25 mouse cellular contexts compared by ENCODE assay signal in genomic region chrX:77555985-77556384, GRCm38 (mm10). TPM values are rescaled to one million over a fixed set of nuclear protein-coding genes. Genes with fewer than 3 reads are reported as not detected.
A peak's percentile ranks its signal among the peaks of the same experiment; 100 is the strongest.
DNase-seq lines count a peak whose midpoint lies in the region; ATAC-seq lines count a peak whose summit lies in the region.
"Had no signal": no experiment of that assay in that cellular context is flagged by ENCODE, and none has a peak within 500 bp of the region (broad histone marks: within the 10 kb centered on the region; RNA-seq: fewer than 3 reads in every experiment).

No protein-coding gene starts in this region.

- H3K4me1 ChIP-seq in liver, embryonic 16.5 days (ENCODE audit: control insufficient read depth, low read depth, low read length) = peaks cover 2% of the 10 kb centered on the region; the same call in 1 of the 2 replicates
- peaks cover 11% of the 10 kb centered on the region; the same call in 1 of the 2 replicates for H3K4me1 ChIP-seq in liver, embryonic 12.5 days
- H3K4me1 ChIP-seq: embryonic facial prominence, embryonic 10.5 days; embryonic facial prominence, embryonic 13.5 days; forebrain, embryonic 12.5 days; forebrain, embryonic 15.5 days; hindbrain, embryonic 12.5 days; hindbrain, embryonic 15.5 days had no signal

- WGBS in liver, embryonic 16.5 days (ENCODE audit: insufficient replicate concordance) = 56% methylated on average over 1 of the region's 1 CpGs
- 64% methylated on average over 1 of the region's 1 CpGs for WGBS in liver, embryonic 12.5 days (ENCODE audit: insufficient replicate concordance)

- no peak overlapping the region for H3K9ac ChIP-seq in liver, embryonic 16.5 days (ENCODE audit: low read depth, low read length)
- H3K9ac ChIP-seq in liver, embryonic 12.5 days = no peak overlapping the region
- H3K9ac ChIP-seq: embryonic facial prominence, embryonic 13.5 days; forebrain, embryonic 12.5 days; forebrain, embryonic 15.5 days; hindbrain, embryonic 12.5 days; hindbrain, embryonic 15.5 days had no signal

- H3K4me3 ChIP-seq in liver, embryonic 16.5 days (ENCODE audit: low read depth, low read length) = no peak overlapping the region
- no peak overlapping the region for H3K4me3 ChIP-seq in liver, embryonic 12.5 days
- H3K4me3 ChIP-seq: embryonic facial prominence, embryonic 10.5 days; embryonic facial prominence, embryonic 13.5 days; erythroblast, embryonic 14.5 days; forebrain, embryonic 12.5 days; forebrain, embryonic 15.5 days; hindbrain, embryonic 12.5 days; hindbrain, embryonic 15.5 days had no signal

- H3K27me3 ChIP-seq in liver, embryonic 16.5 days (ENCODE audit: control insufficient read depth, insufficient read depth, low read depth, low read length) = no peaks in the 10 kb centered on the region
- no peaks in the 10 kb centered on the region for H3K27me3 ChIP-seq in liver, embryonic 12.5 days (replicated peaks)
- H3K27me3 ChIP-seq: embryonic facial prominence, embryonic 13.5 days; forebrain, embryonic 12.5 days; forebrain, embryonic 15.5 days; hindbrain, embryonic 12.5 days; hindbrain, embryonic 15.5 days had no signal

- H3K27ac ChIP-seq in liver, embryonic 16.5 days (ENCODE audit: low read length) = no peak overlapping the region
- no peak overlapping the region for H3K27ac ChIP-seq in liver, embryonic 12.5 days
- H3K27ac ChIP-seq: embryonic facial prominence, embryonic 10.5 days; embryonic facial prominence, embryonic 13.5 days; forebrain, embryonic 12.5 days; forebrain, embryonic 15.5 days; hindbrain, embryonic 12.5 days; hindbrain, embryonic 15.5 days had no signal

- H3K4me2 ChIP-seq in liver, embryonic 16.5 days (ENCODE audit: low read depth, low read length) = no peak overlapping the region
- H3K4me2 ChIP-seq in liver, embryonic 12.5 days = no peak overlapping the region
- H3K4me2 ChIP-seq: embryonic facial prominence, embryonic 13.5 days; forebrain, embryonic 12.5 days; forebrain, embryonic 15.5 days; heart, embryonic 11.5 days; hindbrain, embryonic 12.5 days; hindbrain, embryonic 15.5 days had no signal

- no peaks in the 10 kb centered on the region for H3K9me3 ChIP-seq in liver, embryonic 16.5 days (replicated peaks; ENCODE audit: control insufficient read depth, low read length)
- no peaks in the 10 kb centered on the region for H3K9me3 ChIP-seq in liver, embryonic 12.5 days (replicated peaks)
- H3K9me3 ChIP-seq: embryonic facial prominence, embryonic 13.5 days; forebrain, embryonic 12.5 days; forebrain, embryonic 15.5 days; hindbrain, embryonic 12.5 days; hindbrain, embryonic 15.5 days had no signal

- peak; percentile 56 for DNase-seq in 416B (ENCODE audit: low read depth)
- DNase-seq in NIH3T3 (ENCODE audit: low read depth) = peak; percentile 3
- DNase-seq in gastrocnemius, adult 18-20 months (ENCODE audit: low spot score) = no peak
- DNase-seq: adrenal gland, adult 2 months; adrenal gland, postnatal 14 days; cerebellum, adult 11-12 months; cerebellum, adult 8-10 months; cerebellum, postnatal 10 days; cerebellum, postnatal 36 days; embryo, embryonic 11 days; gastrocnemius, postnatal 10 days; gastrocnemius, postnatal 36 days; heart, adult 11 months had no signal

- peak; percentile 50; the same call in 1 of the 2 replicates for ATAC-seq in liver, embryonic 16.5 days (ENCODE audit: low read depth)
- ATAC-seq in liver, embryonic 12.5 days = no peak
- ATAC-seq in megakaryocyte progenitor cell, adult 5-6 weeks (replicated peaks; ENCODE audit: poor library complexity) = peak; percentile 65
- ATAC-seq: forebrain, embryonic 15.5 days; Patski had no signal

- H3K36me3 ChIP-seq in liver, embryonic 16.5 days (ENCODE audit: control insufficient read depth, insufficient read depth) = no peaks in the 10 kb centered on the region
- peaks cover under 1% of the 10 kb centered on the region for H3K36me3 ChIP-seq in liver, embryonic 12.5 days
- H3K36me3 ChIP-seq: embryonic facial prominence, embryonic 13.5 days; forebrain, embryonic 12.5 days; forebrain, embryonic 15.5 days; hindbrain, embryonic 12.5 days; hindbrain, embryonic 15.5 days had no signal

RNA-seq across cellular contexts. Expression of gene Tbl1x, which starts 45.2 kb away (rescaled TPM):
- polyA plus RNA-seq in liver, embryonic 16.5 days (2015; fragmentation: Nextera tagmentation; extraction: Ambion mirVana) = 14.5 and 15.3 TPM in 2 replicates
- 27.1 and 27.9 TPM in 2 replicates for polyA plus RNA-seq in liver, embryonic 12.5 days (2016; fragmentation: Nextera tagmentation; extraction: Ambion mirVana)
- total RNA-seq in megakaryocyte progenitor cell, adult 5-6 weeks (2015) = 52.2 and 57.8 TPM in 2 replicates
- total RNA-seq in megakaryocyte progenitor cell, adult 5-6 weeks (2017) = 24.7 and 33.8 TPM in 2 replicates
- 10 to 100 TPM; 10.3 to 12.8 TPM for total RNA-seq in gastrocnemius, adult 18-20 months (2021)
